Comparison of ENCODE assay signal across 11 mouse cellular contexts in the genomic region with DNA sequence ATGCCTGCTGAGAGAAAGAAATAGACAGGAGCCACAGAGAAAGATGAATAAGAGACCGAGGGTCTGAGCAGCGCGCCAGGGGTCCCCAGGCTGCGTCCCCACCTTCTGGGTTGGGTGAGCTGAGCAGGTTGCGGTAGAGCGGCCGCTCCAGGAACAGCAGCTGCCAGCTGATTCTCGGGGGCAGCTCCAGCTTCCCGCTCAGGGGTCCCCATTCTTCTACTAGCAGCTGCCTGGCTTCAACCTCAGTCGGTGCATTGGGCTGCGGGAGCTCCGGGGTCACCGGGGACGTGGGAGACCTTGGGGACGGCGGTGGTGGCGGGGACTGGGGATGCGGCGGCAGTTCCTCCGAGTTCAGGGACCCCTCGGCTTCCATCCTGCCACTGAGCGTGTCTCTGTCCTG. TPM values are rescaled to one million over a fixed set of nuclear protein-coding genes. Genes with fewer than 3 reads are reported as not detected.
DNase-seq lines count a peak whose midpoint lies in the region; ATAC-seq and TF ChIP-seq lines count a peak whose summit lies in the region.
"Had no signal": no experiment of that assay in that cellular context is flagged by ENCODE, and none has a peak within 500 bp of the region (broad histone marks: within the 10 kb centered on the region; RNA-seq: fewer than 3 reads in every experiment).

No protein-coding gene starts in this region.

- no peaks in the 10 kb centered on the region for H3K36me3 ChIP-seq in spleen, adult 2 months (ENCODE audit: control insufficient read depth, insufficient read depth, low read length)
- H3K36me3 ChIP-seq in limb, embryonic 15.5 days = no peaks in the 10 kb centered on the region
- no peaks in the 10 kb centered on the region for H3K36me3 ChIP-seq in stomach, embryonic 15.5 days

- H3K9me3 ChIP-seq in limb, embryonic 15.5 days = no peaks in the 10 kb centered on the region
- no peaks in the 10 kb centered on the region for H3K9me3 ChIP-seq in stomach, embryonic 15.5 days

- no peak overlapping the region for H3K27ac ChIP-seq in spleen, adult 2 months (ENCODE audit: insufficient read depth, low read length)
- H3K27ac ChIP-seq in limb, embryonic 15.5 days = no peak overlapping the region
- H3K27ac ChIP-seq in stomach, embryonic 15.5 days = no peak overlapping the region
- H3K27ac ChIP-seq: liver, embryonic 14.5 days had no signal

- peak; percentile 22 for DNase-seq in embryo, embryonic 10.5 days (ENCODE audit: low spot score)
- DNase-seq in embryo, embryonic 11 days = no peak
- DNase-seq in spleen, adult 2 months (ENCODE audit: low read depth in 1 of 2, low spot score in 2 of 2) = no peak
- DNase-seq in spleen, postnatal 4 days (ENCODE audit: low spot score in 2 of 2) = no peak
- no peak for DNase-seq in layer of hippocampus, adult 11-12 months (ENCODE audit: low spot score)
- DNase-seq in cerebellum, adult 18-20 months = no peak
- DNase-seq: adrenal gland, adult 8-10 months had no signal

- no peak for ATAC-seq in limb, embryonic 15.5 days (ENCODE audit: insufficient number of reproducible peaks, low FRiP score, low TSS enrichment, low read depth)
- no peak for ATAC-seq in stomach, embryonic 15.5 days (ENCODE audit: insufficient read depth, low FRiP score, low read depth)

- TF ChIP-seq POLR2A in spleen, adult 2 months (IDR thresholded peaks at IDR 0.05; ENCODE audit: low read depth, low read length) = no peak

- H3K4me2 ChIP-seq in limb, embryonic 15.5 days = peak overlapping the region; percentile 36
- peak overlapping the region; percentile 44 for H3K4me2 ChIP-seq in stomach, embryonic 15.5 days

- 2% methylated on average over 22 of the region's 22 CpGs for WGBS in spleen, adult 2 months
- WGBS in limb, embryonic 15.5 days = 2% methylated on average over 22 of the region's 22 CpGs
- WGBS in stomach, embryonic 15.5 days = 3% methylated on average over 22 of the region's 22 CpGs

- H3K4me1 ChIP-seq in spleen, adult 2 months (ENCODE audit: control insufficient read depth, insufficient read depth, insufficient read length) = peaks cover 3% of the 10 kb centered on the region; the same call in 1 of the 2 replicates
- H3K4me1 ChIP-seq in limb, embryonic 15.5 days = peaks cover 25% of the 10 kb centered on the region
- H3K4me1 ChIP-seq in stomach, embryonic 15.5 days = peaks cover 17% of the 10 kb centered on the region

- TF ChIP-seq CTCF in spleen, adult 2 months (IDR thresholded peaks at IDR 0.05; ENCODE audit: extremely low read depth, insufficient read depth, insufficient read length, insufficient replicate concordance) = no peak

- peaks cover 13% of the 10 kb centered on the region for H3K27me3 ChIP-seq in spleen, adult 2 months (ENCODE audit: control insufficient read depth, insufficient read depth, low read length)
- peaks cover 46% of the 10 kb centered on the region for H3K27me3 ChIP-seq in limb, embryonic 15.5 days
- H3K27me3 ChIP-seq in stomach, embryonic 15.5 days (replicated peaks) = peaks cover 27% of the 10 kb centered on the region

- no peak overlapping the region for H3K9ac ChIP-seq in limb, embryonic 15.5 days
- H3K9ac ChIP-seq in stomach, embryonic 15.5 days = peak overlapping the region; percentile 8; the same call in 1 of the 2 replicates
- H3K9ac ChIP-seq: liver, embryonic 14.5 days had no signal

- H3K4me3 ChIP-seq in spleen, adult 2 months (ENCODE audit: extremely low read depth, insufficient read depth, insufficient read length) = peak overlapping the region; percentile 7; the same call in 1 of the 2 replicates
- H3K4me3 ChIP-seq in limb, embryonic 15.5 days = peak overlapping the region; percentile 19
- H3K4me3 ChIP-seq in stomach, embryonic 15.5 days (replicated peaks) = peak overlapping the region; percentile 24

RNA-seq across cellular contexts. Expression of gene Nccrp1, which starts 0.4 kb away (rescaled TPM):
- polyA plus RNA-seq in spleen, adult 2 months (2012; rRNA removed) = 0.81 and 1.0 TPM in 2 replicates
- 1.6 and 2.3 TPM in 2 replicates for polyA plus RNA-seq in limb, embryonic 15.5 days (2015; fragmentation: Nextera tagmentation; extraction: Ambion mirVana)
- 2.4 and 6.1 TPM in 2 replicates for polyA plus RNA-seq in stomach, embryonic 15.5 days (2015; fragmentation: Nextera tagmentation; extraction: Ambion mirVana)
- polyA plus RNA-seq: liver, embryonic 14.5 days had no signal

RNA-seq across cellular contexts. Expression of gene Sycn, which starts 6.0 kb away (rescaled TPM):
- 3,549 and 8,446 TPM in 2 replicates for polyA plus RNA-seq in spleen, adult 2 months (2012; rRNA removed)
- polyA plus RNA-seq in limb, embryonic 15.5 days (2015; fragmentation: Nextera tagmentation; extraction: Ambion mirVana) = not detected in 2 replicates
- polyA plus RNA-seq in stomach, embryonic 15.5 days (2015; fragmentation: Nextera tagmentation; extraction: Ambion mirVana) = 103 and 114 TPM in 2 replicates
- polyA plus RNA-seq: frontal cortex, adult 2 months; liver, embryonic 14.5 days had no signal

RNA-seq across cellular contexts. Expression of gene Ifnl3, which starts 24.0 kb away (rescaled TPM):
- not detected in 2 replicates for polyA plus RNA-seq in spleen, adult 2 months (2012; rRNA removed)
- polyA plus RNA-seq in limb, embryonic 15.5 days (2015; fragmentation: Nextera tagmentation; extraction: Ambion mirVana) = not detected in 2 replicates
- polyA plus RNA-seq in stomach, embryonic 15.5 days (2015; fragmentation: Nextera tagmentation; extraction: Ambion mirVana) = not detected in 2 replicates
- polyA plus RNA-seq: frontal cortex, adult 2 months; liver, embryonic 14.5 days had no signal

RNA-seq across cellular contexts. Expression of gene Ifnl2, which starts 36.4 kb away (rescaled TPM):
- not detected in 2 replicates for polyA plus RNA-seq in spleen, adult 2 months (2012; rRNA removed)
- polyA plus RNA-seq in limb, embryonic 15.5 days (2015; fragmentation: Nextera tagmentation; extraction: Ambion mirVana) = not detected in 2 replicates
- not detected in 2 replicates for polyA plus RNA-seq in stomach, embryonic 15.5 days (2015; fragmentation: Nextera tagmentation; extraction: Ambion mirVana)
- polyA plus RNA-seq: frontal cortex, adult 2 months; liver, embryonic 14.5 days had no signal

RNA-seq across cellular contexts. Expression of gene Samd4b, which starts 51.3 kb away (rescaled TPM):
- polyA plus RNA-seq in spleen, adult 2 months (2012; rRNA removed) = 48.2 and 68.2 TPM in 2 replicates
- 26.3 and 28.3 TPM in 2 replicates for polyA plus RNA-seq in limb, embryonic 15.5 days (2015; fragmentation: Nextera tagmentation; extraction: Ambion mirVana)
- polyA plus RNA-seq in stomach, embryonic 15.5 days (2015; fragmentation: Nextera tagmentation; extraction: Ambion mirVana) = 18.5 and 22.1 TPM in 2 replicates

Comparison
In these comparisons a context has a peak if more than half of its experiments do, and no peak if none do; other contexts are left out.
1. RNA of gene Sycn, which starts 6.0 kb away (polyA plus RNA-seq): 3,549 to 8,446 TPM in spleen, adult 2 months and 103 to 114 TPM in stomach, embryonic 15.5 days; not detected in limb, embryonic 15.5 days; every median in the first group is over 100 times any median in the second.
2. Peak in every context shown above with its lines, with median percentiles within 50 percentile points of each other: H3K4me3 ChIP-seq.